In genomic region chr13:10687379-10687778, GRCm38 (mm10) we compare ENCODE assay signal across 19 mouse cellular contexts.
DNase-seq lines count a peak whose midpoint lies in the region; ATAC-seq and TF ChIP-seq lines count a peak whose summit lies in the region.
"Had no signal": no experiment of that assay in that cellular context is flagged by ENCODE, and none has a peak within 500 bp of the region (broad histone marks: within the 10 kb centered on the region; RNA-seq: fewer than 3 reads in every experiment).

No protein-coding gene starts in this region.

- no peak overlapping the region for H3K4me3 ChIP-seq in embryonic facial prominence, embryonic 12.5 days
- H3K4me3 ChIP-seq in embryonic facial prominence, embryonic 10.5 days, result no peak overlapping the region
- H3K4me3 ChIP-seq in lung, embryonic 14.5 days (ENCODE audit: low read depth, low read length), result no peak overlapping the region
- H3K4me3 ChIP-seq in lung, postnatal 0 days (ENCODE audit: low read depth, low read length), result no peak overlapping the region
- H3K4me3 ChIP-seq in forebrain, embryonic 13.5 days, result no peak overlapping the region
- H3K4me3 ChIP-seq in hindbrain, embryonic 13.5 days, result no peak overlapping the region
- H3K4me3 ChIP-seq: erythroblast, embryonic 14.5 days; heart, adult 2 months; hindbrain, embryonic 10.5 days; midbrain, embryonic 15.5 days; neural tube, embryonic 15.5 days had no signal

- no peak overlapping the region for H3K9ac ChIP-seq in embryonic facial prominence, embryonic 12.5 days
- H3K9ac ChIP-seq in lung, embryonic 14.5 days, result no peak overlapping the region
- no peak overlapping the region for H3K9ac ChIP-seq in lung, postnatal 0 days (replicated peaks; ENCODE audit: low read depth)
- no peak overlapping the region for H3K9ac ChIP-seq in forebrain, embryonic 13.5 days
- H3K9ac ChIP-seq in hindbrain, embryonic 13.5 days, result no peak overlapping the region
- H3K9ac ChIP-seq: midbrain, embryonic 15.5 days; neural tube, embryonic 15.5 days had no signal

- H3K27me3 ChIP-seq in embryonic facial prominence, embryonic 12.5 days, result no peaks in the 10 kb centered on the region
- no peaks in the 10 kb centered on the region for H3K27me3 ChIP-seq in embryonic facial prominence, embryonic 10.5 days (replicated peaks; ENCODE audit: low read depth, poor library complexity, severe bottlenecking)
- H3K27me3 ChIP-seq in lung, embryonic 14.5 days (ENCODE audit: insufficient read depth, low read length), result no peaks in the 10 kb centered on the region
- no peaks in the 10 kb centered on the region for H3K27me3 ChIP-seq in lung, postnatal 0 days (replicated peaks; ENCODE audit: insufficient read depth, low read length)
- no peaks in the 10 kb centered on the region for H3K27me3 ChIP-seq in forebrain, embryonic 13.5 days
- H3K27me3 ChIP-seq in hindbrain, embryonic 13.5 days, result no peaks in the 10 kb centered on the region
- H3K27me3 ChIP-seq: midbrain, embryonic 15.5 days; neural tube, embryonic 15.5 days had no signal

- H3K4me1 ChIP-seq in embryonic facial prominence, embryonic 12.5 days, result no peaks in the 10 kb centered on the region
- no peaks in the 10 kb centered on the region for H3K4me1 ChIP-seq in embryonic facial prominence, embryonic 10.5 days
- no peaks in the 10 kb centered on the region for H3K4me1 ChIP-seq in lung, embryonic 14.5 days (ENCODE audit: insufficient read depth)
- no peaks in the 10 kb centered on the region for H3K4me1 ChIP-seq in lung, postnatal 0 days (ENCODE audit: insufficient read depth, low read depth, low read length)
- H3K4me1 ChIP-seq in forebrain, embryonic 13.5 days, result no peaks in the 10 kb centered on the region
- H3K4me1 ChIP-seq in hindbrain, embryonic 13.5 days (replicated peaks), result no peaks in the 10 kb centered on the region
- H3K4me1 ChIP-seq: hindbrain, embryonic 10.5 days; midbrain, embryonic 15.5 days; neural tube, embryonic 15.5 days had no signal

- 71% methylated on average over 5 of the region's 5 CpGs for WGBS in embryonic facial prominence, embryonic 12.5 days
- WGBS in embryonic facial prominence, embryonic 10.5 days, result 77% methylated on average over 5 of the region's 5 CpGs
- WGBS in lung, embryonic 14.5 days, result 65% methylated on average over 5 of the region's 5 CpGs
- 63% methylated on average over 5 of the region's 5 CpGs for WGBS in lung, postnatal 0 days
- WGBS in forebrain, embryonic 13.5 days, result 60% methylated on average over 5 of the region's 5 CpGs
- 77% methylated on average over 5 of the region's 5 CpGs for WGBS in hindbrain, embryonic 13.5 days

- no peak overlapping the region for H3K27ac ChIP-seq in embryonic facial prominence, embryonic 12.5 days
- no peak overlapping the region for H3K27ac ChIP-seq in embryonic facial prominence, embryonic 10.5 days (replicated peaks)
- H3K27ac ChIP-seq in lung, embryonic 14.5 days (ENCODE audit: low read depth), result no peak overlapping the region
- H3K27ac ChIP-seq in lung, postnatal 0 days (ENCODE audit: low read length), result no peak overlapping the region
- H3K27ac ChIP-seq in forebrain, embryonic 13.5 days, result no peak overlapping the region
- no peak overlapping the region for H3K27ac ChIP-seq in hindbrain, embryonic 13.5 days
- H3K27ac ChIP-seq: heart, adult 2 months; hindbrain, embryonic 10.5 days; midbrain, embryonic 15.5 days; neural tube, embryonic 15.5 days had no signal

- intact Hi-C loops in heart, postnatal 14 days (cut with DNase I), result no loop called here

- ATAC-seq in embryonic facial prominence, embryonic 12.5 days (ENCODE audit: insufficient number of reproducible peaks, insufficient read depth, low FRiP score, low TSS enrichment), result peak; percentile 23; the same call in 1 of the 2 replicates
- ATAC-seq in lung, embryonic 14.5 days (ENCODE audit: insufficient read depth), result no peak
- ATAC-seq in lung, postnatal 0 days, result no peak
- peak; percentile 58; the same call in 1 of the 2 replicates for ATAC-seq in forebrain, embryonic 13.5 days
- no peak for ATAC-seq in hindbrain, embryonic 13.5 days (ENCODE audit: low FRiP score)
- ATAC-seq: midbrain, embryonic 15.5 days had no signal

- H3K4me2 ChIP-seq in embryonic facial prominence, embryonic 12.5 days (replicated peaks), result no peak overlapping the region
- no peak overlapping the region for H3K4me2 ChIP-seq in lung, embryonic 14.5 days
- no peak overlapping the region for H3K4me2 ChIP-seq in lung, postnatal 0 days (replicated peaks; ENCODE audit: low read depth, low read length)
- H3K4me2 ChIP-seq in forebrain, embryonic 13.5 days, result no peak overlapping the region
- H3K4me2 ChIP-seq in hindbrain, embryonic 13.5 days, result no peak overlapping the region
- H3K4me2 ChIP-seq: midbrain, embryonic 15.5 days; neural tube, embryonic 15.5 days had no signal

- H3K36me3 ChIP-seq in embryonic facial prominence, embryonic 12.5 days, result no peaks in the 10 kb centered on the region
- no peaks in the 10 kb centered on the region for H3K36me3 ChIP-seq in embryonic facial prominence, embryonic 10.5 days (replicated peaks)
- H3K36me3 ChIP-seq in lung, embryonic 14.5 days (ENCODE audit: insufficient read depth), result no peaks in the 10 kb centered on the region
- H3K36me3 ChIP-seq in lung, postnatal 0 days (ENCODE audit: insufficient read depth, low read length), result no peaks in the 10 kb centered on the region
- no peaks in the 10 kb centered on the region for H3K36me3 ChIP-seq in forebrain, embryonic 13.5 days (ENCODE audit: poor library complexity, severe bottlenecking)
- H3K36me3 ChIP-seq in hindbrain, embryonic 13.5 days, result no peaks in the 10 kb centered on the region
- H3K36me3 ChIP-seq: hindbrain, embryonic 10.5 days; midbrain, embryonic 15.5 days; neural tube, embryonic 15.5 days had no signal

- no peak for DNase-seq in embryonic facial prominence, embryonic 10.5 days (ENCODE audit: low spot score)
- DNase-seq in lung, embryonic 14.5 days, result peak; percentile 1
- no peak for DNase-seq in lung, postnatal 0 days (ENCODE audit: low spot score)
- peak; percentile 36 for DNase-seq in Muller cell, postnatal 12 days (ENCODE audit: inconsistent ontology term)
- DNase-seq in heart, postnatal 14 days, result no peak
- DNase-seq: adrenal gland, adult 2 months; gastrocnemius, postnatal 25 days; heart, adult 2 months; kidney, adult 11 months; kidney, postnatal 10 days; lung, adult 2 months; thymus, postnatal 25 days had no signal

- no peaks in the 10 kb centered on the region for H3K9me3 ChIP-seq in embryonic facial prominence, embryonic 12.5 days
- no peaks in the 10 kb centered on the region for H3K9me3 ChIP-seq in embryonic facial prominence, embryonic 10.5 days
- no peaks in the 10 kb centered on the region for H3K9me3 ChIP-seq in lung, embryonic 14.5 days (ENCODE audit: low read depth, low read length)
- H3K9me3 ChIP-seq in lung, postnatal 0 days (ENCODE audit: low read length), result no peaks in the 10 kb centered on the region
- no peaks in the 10 kb centered on the region for H3K9me3 ChIP-seq in forebrain, embryonic 13.5 days (replicated peaks)
- H3K9me3 ChIP-seq in hindbrain, embryonic 13.5 days, result no peaks in the 10 kb centered on the region
- H3K9me3 ChIP-seq: hindbrain, embryonic 10.5 days; midbrain, embryonic 15.5 days; neural tube, embryonic 15.5 days had no signal

- TF ChIP-seq CTCF in lung, embryonic 14.5 days (IDR thresholded peaks at IDR 0.05; ENCODE audit: low read depth), result no peak
- no peak for TF ChIP-seq CTCF in lung, postnatal 0 days (IDR thresholded peaks at IDR 0.05)

- no peak for TF ChIP-seq EP300 in lung, postnatal 0 days (IDR thresholded peaks at IDR 0.05)

Comparison
In these comparisons a context has a peak if more than half of its experiments do, and no peak if none do; other contexts are left out.
1. DNase-seq: peak in lung, embryonic 14.5 days (single experiment) and Muller cell, postnatal 12 days (single experiment); none in embryonic facial prominence, embryonic 10.5 days (single experiment), lung, postnatal 0 days (single experiment) and heart, postnatal 14 days (0 of 2).
2. ATAC-seq: peak in embryonic facial prominence, embryonic 12.5 days (single experiment) and forebrain, embryonic 13.5 days (single experiment); none in lung, embryonic 14.5 days (single experiment), lung, postnatal 0 days (single experiment) and hindbrain, embryonic 13.5 days (single experiment).